Mouse (Mus musculus) ZHBTc4 (cell line): ENCODE measurements around the gene Tars.

Source experiments
- DNase-seq: peaks from one replicate; pipeline ENCODE4 v3.0.0-alpha.2; 2011; ENCODE audit warnings: low read depth, low spot score

Gene Tars

DNA sequence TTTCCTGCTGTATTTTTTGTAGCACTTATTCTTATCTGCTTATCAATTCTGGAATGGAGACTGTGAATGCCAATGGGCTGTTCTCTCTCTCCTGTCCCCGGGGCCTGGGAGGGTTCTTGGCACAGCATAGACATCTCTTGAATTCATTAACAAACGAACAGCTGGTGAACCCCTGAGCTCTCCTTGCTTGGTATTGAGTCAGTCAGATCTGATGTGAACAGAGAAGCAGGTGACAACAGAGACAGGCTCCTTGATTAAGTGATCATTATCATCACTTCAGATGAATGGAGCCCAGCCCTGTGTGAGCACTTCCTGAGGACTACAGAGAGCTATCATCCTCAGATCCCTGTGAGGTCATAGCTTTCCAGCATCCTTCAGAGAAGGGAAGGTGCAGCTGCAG, 35.4 kb downstream of the Tars start:
- DNase-seq = no peak

DNA sequence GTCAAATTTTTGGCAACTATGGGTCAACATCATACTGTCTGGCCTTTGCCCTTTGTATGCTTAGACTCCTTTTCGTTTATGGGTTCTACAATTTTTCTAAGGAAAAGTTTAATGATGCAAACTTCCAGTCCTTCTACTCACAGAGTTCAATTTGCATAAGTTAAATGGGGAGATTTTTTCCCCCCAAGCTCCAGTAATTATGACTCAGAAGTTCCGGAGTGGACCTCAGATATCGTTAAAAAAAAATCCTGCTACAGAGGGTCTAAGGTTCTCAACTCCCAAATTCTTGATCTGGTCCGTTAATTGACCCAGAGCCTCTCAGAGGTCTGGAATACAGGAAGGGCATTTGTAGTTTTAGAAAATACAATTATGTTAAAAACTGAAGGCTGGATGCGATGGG, 37.6 kb downstream of the Tars start:
- DNase-seq = no peak

DNA sequence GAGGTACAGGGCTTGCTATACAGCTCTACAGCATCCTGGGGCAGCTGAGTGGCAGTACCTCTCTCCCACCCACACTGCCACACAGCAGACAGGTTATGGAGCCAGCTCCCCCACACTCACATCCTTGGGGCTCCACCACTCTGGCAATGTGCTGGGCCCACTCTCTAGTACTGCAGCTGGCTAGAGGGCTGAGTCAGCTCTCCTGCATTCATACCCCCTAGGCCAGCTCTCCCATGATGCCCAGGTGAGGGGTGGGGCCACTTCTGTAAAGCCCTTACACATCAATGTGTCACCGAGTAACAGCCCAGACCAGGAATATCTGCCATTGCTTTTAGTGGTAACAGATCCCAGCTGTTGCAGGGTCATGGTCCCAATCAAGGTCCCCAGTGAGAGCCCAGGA, 38.6 kb downstream of the Tars start:
- no peak for DNase-seq

DNA sequence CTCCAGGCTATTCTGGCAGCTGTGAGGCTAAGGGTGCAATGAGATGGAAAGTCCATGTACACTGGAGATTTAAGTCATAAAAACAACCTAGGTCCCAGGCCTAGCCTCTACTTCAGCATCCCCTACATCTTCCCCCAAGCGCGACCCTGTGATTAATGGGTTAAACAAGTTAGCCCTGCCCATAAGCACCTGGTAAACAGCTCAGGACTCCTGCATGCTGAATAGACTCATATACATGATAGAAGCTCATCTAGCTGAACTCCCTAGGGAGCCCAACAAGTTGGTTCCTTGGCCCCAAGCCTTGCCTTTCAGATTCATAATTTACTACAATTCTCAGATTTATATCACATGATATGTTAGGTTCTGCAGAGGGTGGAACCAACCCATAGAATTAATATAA, 42.0 kb downstream of the Tars start:
- DNase-seq = peak; percentile 64

DNA sequence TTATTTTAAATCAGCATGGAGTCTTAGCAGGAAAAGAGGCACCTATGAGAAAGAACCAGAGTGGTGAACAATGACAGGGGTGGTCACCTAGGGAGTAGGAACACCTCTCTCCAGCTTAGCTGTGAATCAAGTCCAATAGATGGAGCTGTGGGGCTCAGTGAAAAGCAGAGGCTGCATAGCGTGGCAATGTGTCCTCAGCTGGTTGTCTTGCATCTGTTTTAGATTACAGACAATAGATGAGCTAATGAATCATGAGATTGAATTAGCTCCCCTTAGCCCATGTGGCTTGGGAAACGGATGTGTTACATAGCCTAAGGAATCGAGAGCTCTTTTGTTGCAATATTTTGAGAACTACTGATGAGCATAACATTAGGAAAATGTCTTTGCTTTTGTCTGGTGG, 43.6 kb downstream of the Tars start:
- DNase-seq = no peak

DNA sequence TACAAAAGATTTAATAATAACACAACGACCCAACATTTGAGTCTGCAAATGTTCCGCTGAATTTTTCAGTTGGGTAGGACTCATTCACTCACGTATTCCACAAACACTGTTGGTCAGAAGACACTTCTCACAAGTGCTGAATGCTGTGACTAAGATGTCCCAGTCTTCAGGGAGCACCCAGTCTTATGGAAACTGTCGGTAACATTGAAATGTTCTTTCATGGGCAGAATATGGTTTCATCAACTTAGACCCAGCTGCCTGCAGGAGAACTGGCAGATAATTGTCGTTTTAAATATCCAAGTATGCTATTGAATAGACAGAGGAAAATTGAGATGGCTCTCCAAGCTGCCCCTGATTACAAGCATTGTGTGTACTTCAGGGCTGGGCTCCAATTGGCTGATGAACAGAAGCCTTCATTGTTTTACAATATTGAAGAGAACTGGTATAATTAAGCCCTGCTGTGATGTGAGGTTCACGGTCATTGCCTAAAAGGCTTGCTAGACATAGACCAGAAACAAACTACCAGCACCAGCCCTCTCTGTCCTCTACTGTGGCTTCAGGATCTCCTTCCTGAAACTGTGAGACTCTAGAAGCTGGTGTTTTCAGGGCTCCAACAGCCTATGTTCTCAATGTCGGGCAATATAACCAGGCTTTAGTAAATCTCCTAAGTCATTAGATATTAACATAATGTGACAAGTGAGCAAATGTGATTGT, 59.8 kb downstream of the Tars start:
- DNase-seq = no peak
